Mouse (Mus musculus): Measurements from ENCODE around the gene Apol8.

The Apol8 gene

DNA sequence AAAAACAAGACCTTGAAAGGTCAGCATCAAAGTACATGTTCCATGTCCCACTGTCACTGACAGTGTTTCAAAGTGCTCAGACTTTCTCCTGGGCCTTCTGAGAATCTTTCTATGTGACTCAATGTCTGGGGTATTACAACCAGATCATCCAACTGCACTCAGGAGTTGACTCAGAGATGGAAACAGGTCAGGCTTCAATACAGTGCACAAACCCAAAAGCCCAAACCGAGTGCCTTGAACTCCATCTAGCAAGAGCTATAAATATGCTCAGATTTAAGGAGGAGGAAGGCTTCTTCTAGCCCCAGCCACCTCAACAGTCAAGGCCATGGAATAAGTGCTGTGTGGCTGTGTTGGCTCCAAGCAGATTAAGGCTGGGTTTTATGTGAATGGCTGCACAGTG is 29.0 kb upstream of the Apol8 start:
- DNase-seq (ENCODE audit: low spot score in 2 of 2), result no peak

DNA sequence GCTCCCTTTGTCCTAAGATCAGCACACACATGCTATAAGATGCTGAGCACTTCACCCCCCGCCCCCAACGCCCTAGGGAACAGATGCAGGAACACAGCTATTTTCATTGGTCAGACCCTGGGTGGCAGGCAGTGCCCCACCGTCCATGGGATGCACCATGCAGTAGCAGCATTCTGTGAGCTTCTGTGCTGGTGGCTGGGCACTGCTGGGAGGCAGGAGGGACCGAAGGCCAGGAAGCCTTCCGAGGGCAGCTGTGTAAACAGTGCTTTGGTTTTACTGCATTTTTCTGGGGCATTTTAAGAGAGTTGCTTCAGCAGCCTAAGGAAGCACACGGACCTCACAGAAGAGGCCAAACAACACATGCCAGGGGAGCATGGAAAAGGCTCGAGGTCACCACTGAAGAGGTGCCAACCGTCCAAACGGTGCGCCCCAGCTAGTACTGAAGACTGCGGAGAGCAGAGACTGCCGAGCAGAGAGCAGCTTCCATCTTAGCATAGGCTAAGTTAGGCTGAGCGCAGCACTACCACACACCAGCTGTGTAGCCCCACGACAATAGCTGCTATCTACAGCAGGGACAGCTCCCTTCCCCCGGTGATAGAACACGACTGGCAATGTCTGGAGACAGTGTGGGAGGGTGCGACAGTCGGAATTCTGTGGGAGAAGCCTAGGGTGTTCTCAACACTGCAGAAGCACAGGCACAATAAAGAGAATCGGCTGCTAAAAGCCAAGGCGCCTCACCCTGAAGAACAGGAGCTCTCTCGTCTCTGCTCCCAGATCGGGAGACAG is 27.4 kb upstream of the Apol8 start:
- no peak for DNase-seq (ENCODE audit: low spot score in 2 of 2)

DNA sequence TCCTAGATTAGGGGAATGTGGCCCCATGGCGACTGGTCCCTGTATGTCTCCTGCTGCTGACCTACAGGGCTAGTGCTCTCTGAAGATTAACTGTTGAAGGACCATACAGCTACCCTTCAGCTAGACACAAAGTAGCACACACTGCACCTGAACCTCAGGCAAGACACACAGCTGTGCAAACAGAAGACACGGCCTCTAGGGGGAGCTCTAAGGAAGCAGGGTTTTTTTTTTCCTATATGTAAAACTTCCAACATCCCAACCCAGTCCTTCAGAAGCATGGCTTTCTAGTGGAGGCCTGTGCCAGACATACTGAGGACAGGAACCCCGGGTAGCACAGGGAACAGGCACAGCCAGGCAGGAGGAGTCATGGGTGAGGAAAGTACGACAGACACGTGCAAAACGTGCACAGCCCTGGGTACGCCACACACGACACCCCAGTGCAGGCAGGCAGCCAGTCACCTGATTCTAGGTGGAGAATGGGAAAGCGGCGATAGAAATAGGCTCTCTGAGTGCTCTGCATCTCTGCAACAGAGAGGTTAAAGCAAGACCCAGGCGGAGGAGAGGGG is 25.7 kb upstream of the Apol8 start:
- no peak for DNase-seq (ENCODE audit: low spot score in 2 of 2)

DNA sequence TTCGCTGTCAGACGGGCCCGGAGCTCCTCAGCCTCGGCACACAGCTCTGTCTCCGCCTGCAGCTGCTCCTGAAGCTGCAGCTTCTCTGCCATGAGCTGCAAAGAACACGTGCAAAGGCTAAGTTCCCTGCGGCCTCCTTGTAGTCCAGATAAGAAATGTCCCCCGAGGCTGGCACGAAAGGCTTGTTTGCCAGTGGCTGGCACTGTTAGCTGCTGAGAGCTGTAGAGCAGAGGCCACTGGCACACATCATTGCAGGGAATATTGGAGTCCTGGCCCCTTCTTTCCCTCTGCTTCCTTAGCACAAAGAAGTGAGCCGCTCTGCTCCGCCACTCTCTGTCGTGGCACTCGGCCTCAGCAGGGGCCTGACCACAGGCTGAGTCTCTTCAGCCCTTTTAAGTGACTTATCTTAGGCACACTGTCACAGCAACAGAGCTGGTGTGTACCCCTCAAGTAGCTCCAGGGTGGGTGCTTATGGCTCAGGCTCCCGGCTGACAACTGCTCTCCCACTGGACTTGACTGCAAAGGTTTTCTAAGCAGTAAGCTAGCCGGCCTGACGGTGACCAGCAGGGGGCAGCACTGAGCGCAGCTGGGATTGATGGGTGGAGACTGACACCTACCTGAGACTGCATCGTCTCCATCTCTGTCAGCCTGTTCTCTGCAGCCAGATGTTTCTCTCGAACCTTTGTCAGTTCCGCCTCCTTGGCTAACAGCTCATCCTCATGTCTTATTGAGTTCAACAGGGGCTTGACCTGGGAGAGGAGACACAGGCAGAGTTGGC is 18.6 kb upstream of the Apol8 start:
- peak; percentile 60 to 85 for DNase-seq (ENCODE audit: low spot score in 2 of 2)

DNA sequence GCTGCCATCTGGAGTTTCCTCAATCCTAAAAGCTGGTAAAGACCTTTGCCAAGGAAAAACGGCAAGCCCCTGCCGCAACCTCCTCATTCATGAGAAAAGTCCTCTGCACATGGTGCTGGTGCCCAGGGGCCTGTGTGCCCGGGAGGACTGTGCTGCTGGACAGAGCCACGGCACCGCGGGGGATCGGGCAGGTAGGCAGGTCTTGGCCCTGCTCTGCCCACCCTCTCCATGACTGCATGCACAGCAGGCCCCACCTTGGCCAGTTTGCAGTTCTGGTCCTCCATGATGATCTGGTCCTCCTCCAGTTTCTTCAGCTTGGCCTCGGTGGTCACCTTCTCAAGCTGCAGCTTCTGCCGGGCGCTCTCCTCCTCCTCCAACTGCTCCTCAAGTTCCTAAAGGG is 17.5 kb upstream of the Apol8 start:
- no peak for DNase-seq (ENCODE audit: low spot score in 2 of 2)

DNA sequence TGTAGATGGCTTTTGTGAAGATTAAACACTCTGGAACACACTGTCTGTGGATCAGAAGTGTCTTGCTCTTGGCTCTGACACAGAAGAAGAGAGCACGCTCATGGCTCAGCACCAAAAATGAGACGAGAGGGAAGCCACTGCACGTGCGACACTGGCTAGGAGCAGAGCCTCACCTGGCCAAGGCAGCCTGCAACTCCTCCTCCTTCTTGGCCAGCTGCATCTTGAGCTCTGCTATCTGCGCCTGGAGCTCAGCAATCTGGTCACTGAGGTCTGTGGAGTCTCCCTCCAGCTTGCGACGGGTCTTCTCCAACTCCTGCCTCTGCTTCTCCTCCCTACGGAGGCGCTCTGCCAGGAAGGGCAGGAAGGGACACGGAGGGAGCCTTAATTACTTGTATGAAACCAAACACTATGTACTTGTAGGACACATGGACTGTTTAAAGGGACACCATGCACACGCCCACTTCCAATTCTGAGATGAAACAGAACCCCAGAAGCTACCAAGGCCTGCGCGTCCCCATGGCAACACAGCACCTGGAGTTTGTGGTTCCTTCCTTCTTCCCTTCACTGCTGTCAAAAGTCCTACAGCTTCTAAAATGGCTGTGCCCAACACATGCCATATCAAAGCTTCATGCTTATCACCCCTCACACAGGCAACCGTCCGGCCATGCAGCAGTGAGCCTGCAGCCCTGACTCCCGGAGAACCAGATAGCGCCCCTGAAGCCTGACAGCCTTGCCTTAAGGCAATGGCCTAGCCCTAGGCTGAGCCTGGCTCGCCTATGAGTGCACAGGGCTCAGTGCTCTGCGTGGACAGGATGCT is 16.5 kb upstream of the Apol8 start:
- no peak for DNase-seq (ENCODE audit: low spot score in 2 of 2)

DNA sequence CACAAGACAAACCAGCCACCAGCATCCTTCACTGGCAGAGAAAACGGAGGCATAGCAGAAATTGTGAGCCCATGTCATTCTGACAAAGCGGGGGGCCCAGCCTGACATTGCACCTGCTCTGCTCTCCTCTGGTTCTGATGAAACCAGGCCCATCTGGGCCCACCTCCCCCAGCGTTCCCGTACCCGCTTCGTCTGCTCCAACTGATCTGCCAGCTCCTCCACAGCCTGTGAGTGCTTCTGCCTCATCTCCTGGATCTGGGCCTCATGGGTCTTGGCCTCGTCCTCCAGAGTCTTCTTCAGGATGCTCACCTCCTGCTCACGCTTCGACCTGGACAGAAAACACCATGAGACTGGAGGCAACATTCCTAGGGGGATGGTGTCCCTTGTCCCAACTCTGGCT is 14.1 kb upstream of the Apol8 start:
- DNase-seq (ENCODE audit: low spot score in 2 of 2), result no peak

DNA sequence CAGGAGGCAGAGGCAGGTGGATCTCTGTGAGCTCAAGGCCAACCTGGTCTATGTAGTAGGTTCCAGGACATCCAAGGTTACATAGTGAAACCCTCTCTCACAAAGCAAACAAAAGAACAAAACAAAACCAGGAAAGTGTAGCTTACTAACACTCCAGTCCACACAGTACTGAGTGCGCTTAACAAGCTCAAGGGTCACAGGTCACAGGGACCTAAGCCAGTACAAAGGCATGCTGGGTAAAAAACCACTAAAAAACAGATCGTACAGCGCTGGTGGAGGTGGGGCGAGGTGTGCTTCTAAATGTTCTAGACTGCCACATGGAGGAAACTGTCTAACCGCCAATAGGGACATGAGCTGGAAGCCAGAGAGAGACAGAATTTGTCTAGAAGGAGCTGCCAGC is 13.5 kb upstream of the Apol8 start:
- DNase-seq (ENCODE audit: low spot score in 2 of 2), result no peak

DNA sequence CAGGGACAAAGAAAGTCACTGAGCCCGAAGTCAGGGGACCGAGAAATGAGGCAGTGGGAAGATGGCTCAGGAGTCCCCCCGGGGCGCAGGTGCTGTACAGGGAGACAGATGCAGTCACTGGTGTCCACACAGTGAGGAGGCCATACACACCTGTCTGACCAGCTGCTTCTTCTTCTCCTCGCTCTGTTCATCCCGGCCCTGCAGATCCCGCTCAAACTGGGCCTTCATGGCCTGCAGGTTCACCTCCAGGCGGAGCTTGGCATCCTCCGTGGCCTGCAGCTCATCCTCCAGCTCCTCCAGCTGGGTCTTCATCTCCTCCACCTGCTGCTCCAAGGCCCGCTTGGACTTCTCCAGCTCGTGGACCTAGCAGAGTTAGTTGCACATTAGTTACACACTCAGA is 10.2 kb upstream of the Apol8 start:
- no peak for DNase-seq (ENCODE audit: low spot score in 2 of 2)

DNA sequence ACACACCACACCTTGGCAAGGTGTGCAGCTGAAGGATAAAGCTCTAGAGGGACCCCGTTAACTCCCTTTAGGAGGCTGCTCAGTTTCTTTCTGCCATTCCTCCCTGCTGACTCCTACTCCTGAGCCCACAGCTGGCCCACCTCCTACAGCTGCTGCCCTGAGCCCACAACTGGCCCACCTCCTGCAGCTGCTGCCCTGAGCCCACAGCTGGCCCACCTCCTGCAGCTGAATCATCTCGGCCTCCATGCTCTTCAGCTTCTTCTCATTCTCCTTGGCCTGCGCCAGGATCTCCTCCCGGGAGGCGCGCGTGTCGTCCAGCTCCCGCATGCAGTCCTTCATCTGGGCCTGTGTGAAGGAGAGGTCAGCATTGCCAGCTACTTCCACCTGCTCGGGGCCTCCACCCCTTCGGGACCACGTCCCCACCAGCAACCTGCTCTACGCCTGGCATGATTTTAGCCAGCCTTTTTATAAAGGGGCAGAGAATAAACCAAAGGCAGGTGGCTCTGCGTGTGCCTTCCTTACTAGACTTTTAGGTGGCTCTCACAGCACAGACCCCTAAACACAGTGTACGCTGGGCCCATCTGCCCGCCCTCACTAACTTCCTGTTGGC is 8.8 kb upstream of the Apol8 start:
- no peak for DNase-seq (ENCODE audit: low spot score in 2 of 2)

DNA sequence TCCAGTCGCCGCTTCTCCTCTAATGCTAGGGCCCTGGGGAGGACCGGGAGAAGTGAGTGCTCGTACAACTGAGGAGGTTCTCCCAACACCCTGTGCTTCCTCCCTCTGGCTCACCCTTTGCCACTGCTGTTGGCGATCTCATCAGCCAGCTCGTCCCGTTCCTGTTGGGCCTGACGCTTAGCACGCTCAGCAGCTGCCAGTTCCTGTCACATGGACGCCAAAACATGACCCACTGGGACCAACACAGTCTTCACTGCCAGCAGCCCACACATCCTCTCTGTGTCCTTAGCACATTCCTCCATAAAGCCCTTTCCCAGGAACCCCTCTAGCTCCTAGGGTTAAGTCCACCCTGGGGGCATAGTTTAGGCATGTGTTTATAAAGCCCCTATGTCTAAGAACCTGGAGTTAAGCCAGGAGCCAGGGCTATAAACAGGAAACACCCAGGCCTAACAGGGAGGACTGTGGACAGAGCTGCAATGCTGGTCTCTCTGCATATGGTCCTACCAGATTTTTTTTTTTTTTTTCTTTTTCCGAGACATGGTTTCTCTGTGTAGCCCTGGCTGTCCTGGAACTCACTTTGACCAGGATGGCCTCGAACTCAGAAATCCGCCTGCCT is 7.7 kb upstream of the Apol8 start:
- DNase-seq (ENCODE audit: low spot score in 2 of 2), result peak in 1 of 2 experiments; percentile 54

DNA sequence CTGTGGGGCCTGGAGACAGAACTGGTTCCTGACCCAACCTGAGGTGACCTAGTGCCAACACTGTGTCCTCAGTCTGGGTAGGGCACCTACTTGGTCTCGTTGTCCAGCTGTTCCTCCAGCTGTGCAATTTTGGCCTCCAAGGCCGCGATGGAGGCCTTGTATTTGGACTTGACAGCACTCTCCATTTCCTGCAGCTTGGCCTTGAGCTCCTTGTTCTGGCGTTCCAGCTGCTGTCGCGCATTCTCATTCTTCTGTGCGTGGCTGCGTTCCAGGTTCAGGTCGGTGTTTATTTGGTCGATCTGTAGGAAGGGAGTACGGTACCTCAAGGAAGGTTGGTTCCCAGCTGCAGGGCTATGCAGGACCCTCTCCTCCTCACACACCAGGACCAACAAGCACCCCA is 6.9 kb upstream of the Apol8 start:
- DNase-seq (ENCODE audit: low spot score in 2 of 2), result peak in 1 of 2 experiments; percentile 49

DNA sequence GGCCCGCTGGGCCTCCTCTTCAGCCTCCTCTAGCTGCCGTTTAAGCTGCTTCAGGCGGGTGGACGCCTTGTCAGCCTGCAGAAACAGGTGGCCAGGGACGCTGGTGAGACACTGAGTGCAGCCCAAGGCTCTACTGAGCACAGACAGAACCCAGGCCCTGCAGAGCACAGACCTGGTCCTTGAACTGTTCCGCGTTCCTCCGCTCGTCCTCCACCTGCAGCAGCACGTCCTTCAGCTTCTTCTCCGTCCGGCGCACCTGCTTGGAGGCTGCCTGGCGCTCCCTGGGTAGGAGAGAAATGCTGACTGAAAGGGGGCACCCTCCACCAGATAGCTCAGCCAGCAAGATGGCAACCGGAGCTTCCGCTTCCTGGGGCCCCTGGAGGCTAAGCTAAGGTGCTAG is 6.2 kb upstream of the Apol8 start:
- no peak for DNase-seq (ENCODE audit: low spot score in 2 of 2)

DNA sequence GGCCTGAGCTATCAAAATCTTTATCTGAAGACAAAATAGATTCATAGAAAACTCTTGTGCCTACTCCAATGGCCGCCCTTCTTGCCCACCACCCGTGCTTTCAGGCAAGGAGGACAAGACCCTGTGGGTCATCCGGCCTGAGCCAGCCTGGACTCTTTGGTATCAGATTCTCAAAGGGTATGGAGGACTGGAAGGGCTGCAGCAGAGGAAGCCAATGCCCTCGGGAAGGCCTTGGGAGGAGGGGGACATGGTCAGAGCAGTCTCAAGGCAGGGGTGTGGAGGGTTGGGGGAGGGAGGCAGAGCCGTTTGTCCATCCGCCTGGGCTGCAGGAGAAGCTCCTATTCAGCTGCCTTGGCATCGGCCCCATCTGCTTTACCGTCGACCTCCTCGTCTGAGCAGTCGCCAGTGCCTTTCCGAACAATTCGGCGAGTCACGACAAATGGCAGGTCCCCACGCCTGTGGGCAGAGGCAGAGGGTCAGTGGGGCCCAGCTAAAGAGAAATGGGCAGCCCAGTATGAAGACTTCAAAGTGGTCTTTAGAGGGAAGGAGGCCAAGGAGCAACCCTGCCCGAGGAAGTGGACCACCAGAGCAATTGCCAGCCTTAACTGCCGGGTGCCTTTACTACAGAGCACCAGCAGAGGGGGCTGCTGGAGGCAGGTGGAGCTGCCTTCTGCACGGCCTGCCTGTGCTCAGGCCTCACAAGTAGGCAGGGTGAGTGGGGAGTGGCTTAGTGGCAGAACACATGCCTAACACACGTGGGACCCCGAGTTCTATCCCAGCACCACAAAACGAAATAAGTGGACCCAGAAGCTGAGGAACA is 5.0 kb upstream of the Apol8 start:
- peak in 1 of 2 experiments; percentile 45 for DNase-seq (ENCODE audit: low spot score in 2 of 2)

DNA sequence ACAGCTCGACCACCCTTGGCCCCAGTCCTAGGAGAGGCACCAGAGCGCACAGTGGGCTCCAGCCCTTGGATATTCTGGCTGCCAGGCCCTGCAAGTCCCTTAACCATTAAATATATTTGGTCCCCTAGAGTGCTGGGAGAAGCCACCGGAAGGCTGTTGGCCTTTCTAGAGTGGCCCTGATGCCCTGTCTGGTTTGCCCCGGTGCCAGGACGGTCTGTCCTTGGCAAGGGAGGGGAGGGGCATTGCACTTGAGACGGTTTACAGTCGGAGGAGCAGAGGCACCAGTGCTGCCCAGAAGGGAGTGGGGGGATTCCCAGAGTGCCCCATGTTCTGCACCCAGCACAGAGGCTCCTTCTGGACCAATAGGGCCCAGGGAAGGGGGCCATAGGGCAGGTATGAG is 4.3 kb upstream of the Apol8 start:
- DNase-seq (ENCODE audit: low spot score in 2 of 2), result no peak

DNA sequence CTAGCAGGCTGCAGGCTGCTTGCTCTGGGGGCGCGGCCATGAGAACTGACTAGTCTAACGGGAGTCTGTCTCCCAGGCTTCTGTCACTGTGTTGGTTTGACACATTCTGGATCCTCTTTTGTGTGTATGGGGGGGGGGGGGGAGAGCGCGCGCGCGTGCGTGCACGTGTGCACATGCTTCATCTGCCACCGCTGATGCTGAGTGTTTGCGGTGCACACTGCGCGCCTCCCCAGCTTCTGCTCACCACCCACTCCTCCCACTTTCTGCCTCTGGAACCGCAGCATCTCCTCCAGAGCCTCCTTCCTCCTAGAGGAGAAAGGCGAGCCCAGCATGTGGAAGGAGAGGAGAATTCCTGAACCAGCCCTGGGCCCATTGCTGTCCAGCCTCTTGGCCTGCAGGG is 3.2 kb upstream of the Apol8 start:
- no peak for DNase-seq (ENCODE audit: low spot score in 2 of 2)

DNA sequence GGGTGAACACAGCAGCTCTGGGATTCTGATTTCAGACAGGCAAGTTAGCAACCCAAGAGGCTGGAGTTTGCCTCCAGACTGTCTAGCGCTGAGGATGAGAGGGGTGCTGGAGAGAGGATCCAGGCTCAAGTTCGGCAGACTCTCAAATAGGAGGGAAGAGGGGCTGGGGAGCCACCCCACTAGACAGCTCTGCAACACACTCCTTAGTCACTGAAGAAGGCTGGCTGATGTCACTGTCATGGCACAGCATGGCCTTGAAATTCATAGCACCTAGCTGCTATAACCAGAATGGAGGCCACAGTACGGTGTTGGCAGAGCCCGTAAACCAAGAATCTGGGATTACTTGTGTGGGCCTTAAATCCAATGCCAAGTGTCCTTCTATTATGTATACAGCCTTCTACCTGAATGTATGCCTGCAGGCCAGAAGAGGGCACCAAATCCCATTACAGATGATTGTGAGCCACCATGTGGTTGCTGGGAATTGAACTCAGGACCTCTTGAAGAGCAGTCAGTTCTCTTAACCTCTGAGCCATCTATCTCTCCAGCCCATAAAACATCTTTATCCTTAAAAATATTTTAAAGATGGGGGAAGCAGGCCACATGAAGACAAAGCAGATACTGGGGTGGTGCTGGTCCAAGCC is 903 bp upstream of the Apol8 start:
- no peak for DNase-seq (ENCODE audit: low spot score in 2 of 2)

DNA sequence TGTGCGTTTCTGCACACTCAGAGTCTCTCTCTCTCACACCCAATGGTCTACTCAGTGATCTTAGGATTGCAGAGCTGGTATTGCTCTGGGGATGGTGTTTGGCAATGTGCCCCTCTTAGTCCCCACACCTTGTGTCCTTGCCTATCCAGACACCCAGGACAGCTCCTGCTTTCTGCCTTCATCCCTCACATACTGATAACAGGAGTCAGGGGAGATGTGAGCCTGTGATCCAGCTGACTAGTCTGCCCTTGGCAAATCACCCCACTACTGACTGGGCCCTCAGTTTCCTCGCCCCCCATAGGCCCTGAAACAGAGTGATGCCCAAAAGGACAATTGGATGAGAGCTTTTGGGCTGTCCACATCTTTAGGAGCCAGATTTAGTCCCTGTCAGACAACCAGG is 722 bp downstream of the Apol8 start:
- no peak for DNase-seq (ENCODE audit: low spot score in 2 of 2)

DNA sequence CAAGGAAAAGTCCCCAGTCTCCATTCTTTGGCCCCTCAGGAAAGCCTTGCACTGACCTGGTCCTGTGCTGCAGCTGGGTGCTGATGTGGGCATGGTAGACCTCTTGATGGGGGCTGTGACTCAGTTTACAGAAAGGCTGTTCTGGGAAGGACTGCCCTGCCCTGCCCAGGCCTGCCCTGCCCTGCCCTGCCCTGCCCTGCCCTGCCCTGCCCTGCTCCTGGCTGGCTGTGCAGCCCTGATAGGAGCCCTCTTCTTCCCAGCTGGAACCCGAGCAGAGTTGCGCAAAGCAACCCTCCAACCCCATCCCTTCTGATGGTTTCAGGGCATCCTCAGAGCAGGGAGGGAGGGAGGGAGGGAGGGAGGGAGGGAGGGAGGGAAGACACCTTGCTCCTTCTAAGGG is 1.7 kb downstream of the Apol8 start:
- DNase-seq (ENCODE audit: low spot score in 2 of 2), result no peak

DNA sequence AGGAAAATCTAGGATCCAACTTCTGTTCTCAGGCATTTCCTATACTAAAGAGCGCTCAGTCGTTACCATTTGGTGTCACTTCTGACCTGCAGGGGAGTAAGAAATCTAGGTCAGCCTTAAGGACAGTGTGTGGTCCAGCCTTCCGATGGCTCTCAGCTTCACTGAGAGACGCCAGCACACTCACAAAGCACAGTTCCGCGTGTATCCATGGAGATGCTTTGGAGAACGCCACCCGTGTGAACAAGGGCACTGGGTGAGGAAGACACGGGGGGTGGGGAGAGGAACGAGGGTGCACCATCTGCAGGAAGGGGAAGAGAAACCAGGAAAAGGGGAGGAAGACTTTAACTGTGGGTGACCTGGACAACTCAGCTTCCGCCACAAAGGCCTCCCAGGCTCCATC is 4.4 kb downstream of the Apol8 start:
- DNase-seq (ENCODE audit: low spot score in 2 of 2), result no peak
